Mouse (Mus musculus): Measurements from ENCODE around the gene Pts. TPM values are rescaled to one million over a fixed set of nuclear protein-coding genes. Genes with fewer than 3 reads are reported as not detected.
A peak's percentile ranks its signal among the peaks of the same experiment; 100 is the strongest.

The Pts gene
- total RNA-seq, 2 experiments from 2014 or later: 10.9 to 11.4 TPM

GRCm38 (mm10) chr9:50496546-50496945 is 32.0 kb downstream of the Pts start:
- DNase-seq: no peak
- intact Hi-C loops (cut with DNase I; ENCODE audit: low total_unique reads): no loop called here

DNA sequence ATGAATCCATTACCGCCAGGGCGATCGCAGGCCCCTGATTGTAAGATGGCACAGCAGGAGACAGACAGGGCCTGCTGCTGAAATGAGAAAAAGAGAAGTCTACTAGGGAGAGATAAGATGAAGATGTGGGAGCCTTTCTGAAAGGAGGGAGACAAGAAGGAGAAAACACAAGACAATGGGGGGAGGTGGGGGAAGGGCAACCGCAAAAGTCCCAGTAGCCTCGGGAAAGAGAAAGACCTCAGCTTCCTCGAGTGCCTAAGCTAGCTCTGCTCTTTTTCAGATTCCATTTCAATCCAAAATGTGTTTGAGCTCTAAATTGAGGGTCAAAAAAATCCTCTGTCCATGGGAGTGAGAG is 32.4 kb downstream of the Pts start:
- intact Hi-C loops (cut with DNase I; ENCODE audit: low total_unique reads): no loop called here
- DNase-seq: no peak

GRCm38 (mm10) chr9:50495405-50496150 is 32.9 kb downstream of the Pts start:
- intact Hi-C loops (cut with DNase I; ENCODE audit: low total_unique reads): no loop called here
- DNase-seq: no peak

GRCm38 (mm10) chr9:50494311-50494710 is 34.2 kb downstream of the Pts start, which contains the start of gene Plet1:
Plet1 (plus strand) TSS chr9:50494525.
- intact Hi-C loops (cut with DNase I; ENCODE audit: low total_unique reads): no loop called here
- no peak for DNase-seq

GRCm38 (mm10) chr9:50493777-50494176 is 34.7 kb downstream of the Pts start:
- intact Hi-C loops (cut with DNase I; ENCODE audit: low total_unique reads): no loop called here
- no peak for DNase-seq

GRCm38 (mm10) chr9:50491531-50492045 is 36.9 kb downstream of the Pts start:
- DNase-seq: no peak
- intact Hi-C loops (cut with DNase I; ENCODE audit: low total_unique reads): no loop called here

DNA sequence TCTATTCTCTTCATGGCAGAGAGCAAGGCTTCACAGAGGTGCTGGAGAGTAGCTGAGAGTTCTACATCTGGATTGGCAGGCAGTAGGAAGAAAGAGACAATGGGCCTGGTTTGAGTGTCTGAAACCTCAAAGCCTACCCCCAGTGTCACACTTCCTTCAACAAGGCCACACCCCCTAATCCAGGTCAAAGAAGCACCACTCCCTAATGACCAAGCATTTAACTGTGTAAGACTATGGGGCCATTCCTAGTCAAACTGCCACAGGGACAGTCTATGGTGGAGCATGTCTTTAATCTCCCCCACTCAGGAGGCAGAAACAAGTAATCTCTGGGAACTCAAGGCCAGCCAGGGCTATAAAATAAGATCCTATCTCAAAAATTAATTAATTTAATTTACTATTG is 37.7 kb downstream of the Pts start:
- intact Hi-C loops (cut with DNase I; ENCODE audit: low total_unique reads): no loop called here
- no peak for DNase-seq

DNA sequence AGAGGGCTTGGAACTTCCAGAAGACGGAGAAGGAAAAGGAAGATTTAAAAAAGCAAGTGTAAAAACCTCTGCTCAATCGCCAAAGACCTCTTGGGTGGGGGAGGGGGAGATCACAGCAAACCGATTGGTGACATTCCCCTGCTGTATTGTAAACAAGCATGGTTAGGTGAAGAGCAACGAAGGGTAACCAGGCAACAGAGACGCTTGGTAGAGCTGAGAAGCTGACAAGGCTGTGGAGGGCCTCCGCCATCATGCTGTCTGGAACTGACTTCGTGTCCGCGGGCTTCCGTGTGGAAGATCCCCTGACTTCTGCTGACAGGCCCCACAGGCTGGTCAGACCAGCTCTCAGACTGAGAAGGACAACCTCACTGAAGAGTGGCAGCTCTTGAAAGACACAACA is 43.0 kb downstream of the Pts start:
- intact Hi-C loops (cut with DNase I; ENCODE audit: low total_unique reads): no loop called here
- DNase-seq: no peak

DNA sequence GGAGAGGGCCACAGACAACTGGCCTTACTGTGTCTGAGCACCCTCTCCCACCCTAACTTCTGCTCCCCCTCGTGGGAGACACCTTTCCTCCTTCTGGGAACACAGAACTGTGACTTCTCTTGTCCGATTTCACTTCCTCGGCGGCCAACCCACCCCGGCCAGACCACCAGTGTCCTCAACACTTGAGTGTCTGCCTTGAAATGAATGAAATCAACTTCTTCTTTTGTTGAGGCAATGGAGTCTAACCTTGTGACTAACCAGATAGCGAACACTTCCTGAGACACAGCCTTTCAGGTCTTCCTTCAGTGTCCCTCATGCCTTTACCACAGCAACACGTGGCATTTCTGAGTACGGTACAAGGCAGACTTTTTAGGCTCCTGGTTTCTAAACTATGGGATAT is 45.8 kb downstream of the Pts start:
- DNase-seq: no peak

DNA sequence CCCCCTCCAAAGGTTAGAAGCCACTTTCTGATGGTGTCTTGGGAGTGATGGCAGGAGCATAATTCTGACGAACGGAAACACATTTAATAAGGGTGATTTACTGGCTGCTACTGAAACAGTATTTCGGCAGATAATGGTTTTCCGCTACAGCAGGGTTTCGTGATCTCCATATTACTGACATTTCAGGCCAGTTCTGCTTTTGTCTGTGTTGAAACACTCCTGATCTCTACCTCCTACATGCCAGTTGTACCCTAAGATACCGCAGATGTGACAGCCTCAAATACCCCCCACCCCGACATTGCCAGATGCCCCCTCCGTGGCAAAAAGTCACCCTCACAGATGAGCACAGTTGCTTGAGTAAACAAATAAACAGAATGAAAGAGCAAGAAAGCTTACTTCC is 49.0 kb downstream of the Pts start:
- intact Hi-C loops (cut with DNase I; ENCODE audit: low total_unique reads): no loop called here
- DNase-seq: no peak

More for the DNA sequence above, 45.8 kb downstream of the Pts start:
- intact Hi-C loops (cut with DNase I; ENCODE audit: low total_unique reads): no loop called here

DNA sequence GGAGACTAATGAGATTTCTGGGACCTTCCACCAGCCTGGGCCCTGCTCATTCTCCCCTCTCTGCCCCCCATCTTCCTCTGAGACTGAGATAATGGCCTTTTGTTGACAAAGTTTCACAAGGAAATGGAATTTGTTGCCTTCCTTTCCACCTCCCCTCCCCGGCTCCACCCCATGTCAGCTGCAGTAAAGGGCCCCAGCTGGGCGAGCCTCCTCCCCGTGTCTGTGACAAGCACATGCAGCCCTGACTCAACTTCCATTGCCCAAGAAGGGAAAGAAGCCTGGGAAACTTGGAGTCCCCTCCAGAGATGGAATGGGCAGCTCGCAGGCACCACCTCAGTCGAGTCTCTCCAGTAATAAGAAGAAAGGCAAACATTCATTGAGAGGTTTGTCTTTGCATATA is 49.7 kb downstream of the Pts start:
- intact Hi-C loops (cut with DNase I; ENCODE audit: low total_unique reads): no loop called here
- DNase-seq: peak; percentile 36

DNA sequence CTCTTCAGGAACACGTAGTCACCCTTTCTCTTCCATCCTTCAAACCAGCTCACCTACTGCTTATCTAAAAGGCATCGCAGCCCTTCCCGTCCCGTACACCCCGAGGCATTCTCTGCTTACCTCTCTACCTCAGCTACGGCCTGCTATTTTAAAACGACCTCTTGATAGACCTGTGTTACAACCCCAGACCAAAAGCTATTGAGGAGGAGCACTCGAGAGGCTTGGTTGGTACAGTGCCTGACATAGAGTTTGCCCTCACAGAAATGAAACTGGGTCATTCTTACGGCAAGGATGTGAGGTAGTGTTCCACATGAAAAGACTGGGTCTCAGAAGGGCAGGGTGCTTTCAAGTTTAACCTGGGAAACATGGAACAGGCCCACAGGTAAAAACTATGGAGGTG is 51.3 kb downstream of the Pts start:
- no peak for DNase-seq
- intact Hi-C loops (cut with DNase I; ENCODE audit: low total_unique reads): no loop called here

DNA sequence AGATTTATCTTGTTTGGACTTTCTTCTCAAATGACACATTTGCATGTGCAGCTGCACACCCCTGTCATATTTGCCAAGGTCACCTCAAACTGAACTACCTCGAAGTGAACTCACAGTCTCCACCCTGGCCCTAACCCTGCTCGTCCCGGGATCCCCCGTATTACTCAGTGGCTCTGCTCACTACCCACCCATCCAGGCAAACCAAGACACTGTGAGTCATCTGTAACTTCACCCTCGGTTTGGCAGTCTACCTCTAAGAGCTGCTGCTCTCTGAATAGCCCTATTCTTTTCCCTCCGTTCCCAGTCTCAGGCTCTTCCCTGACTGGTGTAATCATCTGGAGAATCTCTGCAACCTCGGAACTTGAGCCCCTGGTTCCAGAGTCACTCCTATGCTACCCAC is 51.9 kb downstream of the Pts start:
- DNase-seq: no peak
- intact Hi-C loops (cut with DNase I; ENCODE audit: low total_unique reads): no loop called here

GRCm38 (mm10) chr9:50475745-50476144 is 52.8 kb downstream of the Pts start:
- DNase-seq: no peak
- intact Hi-C loops (cut with DNase I; ENCODE audit: low total_unique reads): no loop called here

GRCm38 (mm10) chr9:50475318-50475717 is 53.2 kb downstream of the Pts start:
- DNase-seq: no peak
- intact Hi-C loops (cut with DNase I; ENCODE audit: low total_unique reads): no loop called here

Other genes starting within 250 kb of the Pts start
- gene Rpl10-ps3, start 183.8 kb downstream of the Pts start, total RNA-seq (2021): 100 to 1,000 TPM; 453 to 504 TPM
- not detected for gene Plet1, start 34.2 kb downstream of the Pts start, total RNA-seq (2021)
- gene Il18, start 26.1 kb upstream of the Pts start, total RNA-seq (2021): under 1 TPM; 0.53 to 0.74 TPM
- gene Bco2, start 26.5 kb upstream of the Pts start, total RNA-seq (2021): under 1 TPM; 0.13 to 0.18 TPM
- gene Tex12, start 32.6 kb upstream of the Pts start, total RNA-seq (2021): not detected
- 100 to 1,000 TPM; 334 to 384 TPM for gene Sdhd, start 75.1 kb upstream of the Pts start, total RNA-seq (2021)
- gene Timm8b, start 75.2 kb upstream of the Pts start, total RNA-seq (2021): 100 to 1,000 TPM; 144 to 150 TPM
- gene Pih1d2, start 88.6 kb upstream of the Pts start, total RNA-seq (2021): under 1 TPM; 0.35 to 0.74 TPM
- gene Nkapd1, start 88.7 kb upstream of the Pts start, total RNA-seq (2021): 10 to 100 TPM; 12.8 to 13.0 TPM
- 100 to 1,000 TPM; 235 to 280 TPM for gene Dlat, start 131.1 kb upstream of the Pts start, total RNA-seq (2021)
- gene Dixdc1, start 210.8 kb upstream of the Pts start, total RNA-seq (2021): 1 to 10 TPM; 3.7 to 4.2 TPM
- 1 to 10 TPM; 1.7 to 2.5 TPM for gene 2310030G06Rik, start 217.8 kb upstream of the Pts start, total RNA-seq (2021)
- gene Cryab, start 222.6 kb upstream of the Pts start, total RNA-seq (2021): 100 to 1,000 TPM; 804 to 989 TPM
- gene Hspb2, start 223.6 kb upstream of the Pts start, total RNA-seq (2021): 100 to 1,000 TPM; 130 to 134 TPM
- gene Fdxacb1, start 239.5 kb upstream of the Pts start, total RNA-seq (2021): 1 to 10 TPM; 3.4 to 4.4 TPM
- gene Alg9, start 246.3 kb upstream of the Pts start, total RNA-seq (2021): 1 to 10 TPM; 7.1 to 8.6 TPM
- gene 1110032A03Rik, start 246.8 kb upstream of the Pts start, total RNA-seq (2021): 10 to 100 TPM in 1 of 2 experiments, 1 to 10 TPM in 1; 7.9 to 11.9 TPM